Mouse (Mus musculus) effector memory CD4-positive, alpha-beta T cell, adult 7 months (primary cell): ENCODE results near the gene Gm9268. TPM values are rescaled to one million over a fixed set of nuclear protein-coding genes. Genes with fewer than 3 reads are reported as not detected.

ENCODE experiments used
- polyA plus RNA-seq: library from polyadenylated mRNA; unstranded; fragments of 100-300 nt; shearing (Covaris generic); gene quantifications from one replicate; pipeline ENCODE4 v1.2.1, GENCODE M21; 2017

The Gm9268 gene
- not detected for polyA plus RNA-seq

GRCm38 (mm10) chr7:43018465-43018864, at the start of gene Gm9268:
TSS of gene Gm9268 (plus strand) at chr7:43018765.

Other genes starting within 250 kb of the Gm9268 start
- not detected for gene Vmn2r62, start 225.2 kb upstream of the Gm9268 start, polyA plus RNA-seq
- gene Gm2381, start 151.5 kb upstream of the Gm9268 start, polyA plus RNA-seq = 0.18 TPM
- gene Vmn2r63, start 84.9 kb upstream of the Gm9268 start, polyA plus RNA-seq = 0.06 TPM
- gene Zfp936, start 95.5 kb downstream of the Gm9268 start, polyA plus RNA-seq = 0.73 TPM